Mouse (Mus musculus) lung, embryonic 14.5 days (tissue): ENCODE data around the gene Caskin2. TPM values are rescaled to one million over a fixed set of nuclear protein-coding genes. Genes with fewer than 3 reads are reported as not detected.
A peak's percentile ranks its signal among the peaks of the same experiment; 100 is the strongest.

Experiments
- ATAC-seq: fragments of 200-750 bp; cut with Nextera tagmentation; 2 replicates; pipeline ENCODE4 v1.8.0; 2017; ENCODE audit warnings: mild to moderate bottlenecking, moderate TSS enrichment, moderate library complexity; ENCODE audit not compliant: insufficient read depth
- DNase-seq: peaks from one replicate; pipeline ENCODE4 v3.0.0-alpha.2; 2015
- H3K27ac ChIP-seq: fragments of 300-500 bp; sonication (generic); 2 replicates; pipeline ENCODE4 v1.5.1; 2014; ENCODE audit warnings: low read depth, mild to moderate bottlenecking, moderate library complexity
- H3K27me3 ChIP-seq: fragments of 300-500 bp; sonication (generic); 2 replicates; pipeline ENCODE4 v1.6.1; 2014; ENCODE audit warnings: low read length, control low read depth; ENCODE audit not compliant: insufficient read depth
- H3K36me3 ChIP-seq: fragments of 300-500 bp; sonication (generic); 2 replicates; pipeline ENCODE4 v1.6.1; 2014; ENCODE audit warnings: control low read depth; ENCODE audit not compliant: insufficient read depth
- H3K4me1 ChIP-seq: fragments of 300-500 bp; sonication (generic); 2 replicates; pipeline ENCODE4 v1.6.1; 2014; ENCODE audit warnings: antibody characterized with exemption, control low read depth; ENCODE audit not compliant: insufficient read depth
- H3K4me2 ChIP-seq: fragments of 300-500 bp; sonication (generic); 2 replicates; pipeline ENCODE4 v1.6.1; 2014; ENCODE audit warnings: mild to moderate bottlenecking
- H3K4me3 ChIP-seq: fragments of 300-500 bp; sonication (generic); 2 replicates; pipeline ENCODE4 v1.5.1; 2014; ENCODE audit warnings: low read depth, low read length
- H3K9ac ChIP-seq: fragments of 300-500 bp; sonication (generic); 2 replicates; pipeline ENCODE4 v1.6.1; 2014
- H3K9me3 ChIP-seq: fragments of 300-500 bp; sonication (generic); 2 replicates; pipeline ENCODE4 v1.6.1; 2016; ENCODE audit warnings: low read depth, low read length, control low read depth
- CTCF ChIP-seq: IDR thresholded peaks from 2 replicates; pipeline ENCODE4 v1.5.1; 2016; ENCODE audit warnings: antibody characterized with exemption, low read depth
- WGBS: fragments of 180-500 bp; shearing (Covaris S2); extraction: QIAGEN DNeasy Blood & Tissue Kit; methylation state at CpG from one replicate; pipeline ENCODE4 v1.1.7; 2014; 5-methylcytosine and 5-hydroxymethylcytosine counted together
- polyA plus RNA-seq: library from polyadenylated mRNA; unstranded; fragments of >200 nt; fragmentation: Nextera tagmentation; extraction: Ambion mirVana; gene quantifications from 2 replicates; pipeline ENCODE4 v1.2.1, GENCODE M21; 2014

Caskin2 gene
- polyA plus RNA-seq, 1 experiment from 2014 or later: 23.0 TPM

GRCm38 (mm10) chr11:115823774-115824740 is 10.6 kb upstream of the Caskin2 start, which contains the start of gene Llgl2:
Llgl2 (plus strand) TSS chr11:115824049.
- peak within 1 kb of the TSS; percentile 95 for H3K4me2 ChIP-seq
- under 1% methylated on average over 86 of the region's 87 CpGs for WGBS
- H3K4me3 ChIP-seq: peak within 1 kb of the TSS; percentile 74
- peak; percentile 98 for ATAC-seq
- peaks cover 32% of the 10 kb centered on the region for H3K36me3 ChIP-seq
- peak; percentile 95 for DNase-seq
- H3K27me3 ChIP-seq: peaks cover 7% of the 10 kb centered on the region; the same call in 1 of the 2 replicates
- TF ChIP-seq CTCF: peak; percentile 22; the same call in 1 of the 2 replicates
- peak within 1 kb of the TSS; percentile 65 for H3K27ac ChIP-seq
- H3K9ac ChIP-seq: peak within 1 kb of the TSS; percentile 62
- peaks cover 2% of the 10 kb centered on the region; the same call in 1 of the 2 replicates for H3K4me1 ChIP-seq
- H3K9me3 ChIP-seq: no peaks in the 10 kb centered on the region

- Histone ChIP-seq H3K27me3 (peaks cover 7% of the 10 kb centered on the region; the same call in 1 of the 2 replicates), H3K27ac (no peak overlapping the region), H3K4me2 (no peak overlapping the region), H3K9ac (no peak overlapping the region), H3K4me1 (peaks cover 2% of the 10 kb centered on the region; the same call in 1 of the 2 replicates), H3K4me3 (no peak overlapping the region), H3K9me3 (no peaks in the 10 kb centered on the region), H3K36me3 (peaks cover 51% of the 10 kb centered on the region)
- DNase-seq (no peak), ATAC-seq (no peak)
- 70% methylated on average over 4 of the region's 4 CpGs for WGBS
- no peak for TF ChIP-seq CTCF
Measured at GRCm38 (mm10) chr11:115821001-115821400, 7.6 kb upstream of the Caskin2 start.

GRCm38 (mm10) chr11:115819915-115820623 is 6.6 kb upstream of the Caskin2 start:
- no peak for TF ChIP-seq CTCF
- no peaks in the 10 kb centered on the region for H3K9me3 ChIP-seq
- H3K4me3 ChIP-seq: no peak overlapping the region
- 0 out of 2 replicates have a peak, but pooled peaks cover 7% of the 10 kb centered on the region for H3K27me3 ChIP-seq
- peaks cover 51% of the 10 kb centered on the region for H3K36me3 ChIP-seq
- peaks cover 2% of the 10 kb centered on the region; the same call in 1 of the 2 replicates for H3K4me1 ChIP-seq
- H3K9ac ChIP-seq: no peak overlapping the region
- DNase-seq: no peak
- WGBS: 84% methylated on average over 16 of the region's 16 CpGs
- no peak overlapping the region for H3K27ac ChIP-seq
- H3K4me2 ChIP-seq: no peak overlapping the region
- no peak for ATAC-seq

GRCm38 (mm10) chr11:115817331-115817730 is 3.9 kb upstream of the Caskin2 start:
- Histone ChIP-seq H3K9ac (no peak overlapping the region), H3K4me3 (no peak overlapping the region), H3K9me3 (no peaks in the 10 kb centered on the region), H3K4me2 (no peak overlapping the region), H3K27me3 (no peaks in the 10 kb centered on the region), H3K27ac (no peak overlapping the region), H3K4me1 (peaks cover 2% of the 10 kb centered on the region; the same call in 1 of the 2 replicates), H3K36me3 (peaks cover 45% of the 10 kb centered on the region)
- 82% methylated on average over 5 of the region's 5 CpGs for WGBS
- TF ChIP-seq CTCF: peak; percentile 20; the same call in 1 of the 2 replicates
- no peak for ATAC-seq
- no peak for DNase-seq

- no peak for TF ChIP-seq CTCF
- H3K9ac ChIP-seq: peak within 1 kb of the TSS; percentile 79
- H3K4me3 ChIP-seq: peak within 1 kb of the TSS; percentile 86
- H3K4me2 ChIP-seq: peak within 1 kb of the TSS; percentile 95
- DNase-seq (peak; percentile 89), ATAC-seq (peak; percentile 57)
- H3K4me1 ChIP-seq: peaks cover 24% of the 10 kb centered on the region
- peak within 1 kb of the TSS; percentile 70 for H3K27ac ChIP-seq
- peaks cover 35% of the 10 kb centered on the region for H3K36me3 ChIP-seq
- H3K9me3 ChIP-seq: no peaks in the 10 kb centered on the region
- H3K27me3 ChIP-seq: no peaks in the 10 kb centered on the region
- under 1% methylated on average over 84 of the region's 84 CpGs for WGBS
Measured at GRCm38 (mm10) chr11:115814605-115815450, 1.4 kb upstream of the Caskin2 start, which contains the start of gene Tsen54. Tsen54 (plus strand) TSS chr11:115814724.
